Mouse (Mus musculus) olfactory bulb, adult 2 months (tissue): ENCODE measurements at regions not wholly inside any gene's neighbourhood (a gene's known extent, or its start where the extent isn't known, plus 50 kb on each side); places are given as distances from the start of the nearest gene placed in this dataset.

ENCODE experiments used
- CTCF ChIP-seq: fragments of 200-500 bp; IDR thresholded peaks from 2 replicates; pipeline ENCODE4 v1.5.1; 2012; ENCODE audit warnings: low read depth, mild to moderate bottlenecking, low read length, moderate library complexity; ENCODE audit not compliant: insufficient read depth
- POLR2A ChIP-seq: fragments of 200-500 bp; IDR thresholded peaks from 2 replicates; pipeline ENCODE4 v1.6.1; 2012; ENCODE audit warnings: mild to moderate bottlenecking, low read depth, low read length, moderate library complexity; ENCODE audit not compliant: insufficient read depth

DNA sequence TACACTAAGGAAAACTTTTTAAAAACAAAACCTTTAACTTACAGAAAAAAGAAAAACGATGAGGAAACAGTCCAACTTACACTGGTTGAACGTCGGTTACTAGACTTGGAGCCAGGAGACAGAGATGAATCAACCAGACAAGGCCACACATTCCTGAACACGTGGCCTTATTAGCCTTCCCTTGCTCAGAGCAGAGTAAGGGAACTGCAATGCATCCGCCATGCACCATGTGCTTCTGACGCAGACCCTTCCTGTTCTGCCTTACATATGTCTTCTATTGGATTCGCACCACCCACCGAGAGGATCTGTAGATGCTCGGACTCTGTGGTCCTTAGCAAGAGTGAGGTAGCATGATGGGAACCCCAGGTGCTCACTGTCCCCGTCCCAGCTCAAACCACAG, 336.2 kb upstream of the Zfp637 start:
- TF ChIP-seq POLR2A: no peak
- no peak for TF ChIP-seq CTCF
